Mouse (Mus musculus) megakaryocyte, adult 5-6 weeks (primary cell): ENCODE results near the gene Cbx7. TPM values are rescaled to one million over a fixed set of nuclear protein-coding genes. Genes with fewer than 3 reads are reported as not detected.

Experiments
- total RNA-seq, 2 experiments: library from RNA; stranded (forward) in 1 of 2; stranded (reverse) in 1 of 2; fragments of 153-499, 151-499 nt in 1 of 2; fragments of 221-1000, 200-1000 nt in 1 of 2; gene quantifications; 2 replicates each; pipeline versions ENCODE4 v1.2.3 to v1.2.4; 2015 to 2017

Gene Cbx7
- total RNA-seq, 2 experiments from 2014 or later, result 3.9 to 5.5 TPM

Other genes with a start within 250 kb of the Cbx7 start
- 53.6 and 54.4 TPM in 2 replicates for gene Sun2, start 228.6 kb downstream of the Cbx7 start, total RNA-seq (2015)
- 129 and 161 TPM in 2 replicates for gene Sun2, start 228.6 kb downstream of the Cbx7 start, total RNA-seq (2017)
- gene Dnal4, start 193.3 kb downstream of the Cbx7 start, total RNA-seq (2015), result 13.9 and 14.1 TPM in 2 replicates
- gene Dnal4, start 193.3 kb downstream of the Cbx7 start, total RNA-seq (2017), result 9.6 and 12.3 TPM in 2 replicates
- gene Nptxr, start 166.4 kb downstream of the Cbx7 start, total RNA-seq (2015), result 0.33 and 1.3 TPM in 2 replicates
- 0.44 and 0.49 TPM in 2 replicates for gene Nptxr, start 166.4 kb downstream of the Cbx7 start, total RNA-seq (2017)
- not detected in 2 replicates for gene Npcd, start 136.9 kb downstream of the Cbx7 start, total RNA-seq (2015)
- not detected in 2 replicates for gene Npcd, start 136.9 kb downstream of the Cbx7 start, total RNA-seq (2017)
- 2.3 and 3.9 TPM in 2 replicates for gene Cbx6, start 136.4 kb downstream of the Cbx7 start, total RNA-seq (2015)
- 3.5 and 6.7 TPM in 2 replicates for gene Cbx6, start 136.4 kb downstream of the Cbx7 start, total RNA-seq (2017)
- 129 and 148 TPM in 2 replicates for gene Apobec3, start 79.5 kb downstream of the Cbx7 start, total RNA-seq (2015)
- 124 and 125 TPM in 2 replicates for gene Apobec3, start 79.5 kb downstream of the Cbx7 start, total RNA-seq (2017)
- 1.3 and 1.6 TPM in 2 replicates for gene Pdgfb, start 43.9 kb upstream of the Cbx7 start, total RNA-seq (2015)
- gene Pdgfb, start 43.9 kb upstream of the Cbx7 start, total RNA-seq (2017), result 0.40 and 1.7 TPM in 2 replicates
- gene Syngr1, start 120.2 kb upstream of the Cbx7 start, total RNA-seq (2015), result 3.2 and 3.9 TPM in 2 replicates
- gene Syngr1, start 120.2 kb upstream of the Cbx7 start, total RNA-seq (2017), result 0.08 and 0.22 TPM in 2 replicates
- 965 and 1,027 TPM in 2 replicates for gene Rpl3, start 120.7 kb upstream of the Cbx7 start, total RNA-seq (2015)
- 1,404 and 1,498 TPM in 2 replicates for gene Rpl3, start 120.7 kb upstream of the Cbx7 start, total RNA-seq (2017)
- 3.8 and 6.9 TPM in 2 replicates for gene Tab1, start 162.0 kb upstream of the Cbx7 start, total RNA-seq (2015)
- 13.5 and 14.5 TPM in 2 replicates for gene Tab1, start 162.0 kb upstream of the Cbx7 start, total RNA-seq (2017)
- not detected in 2 replicates for gene Mgat3, start 202.6 kb upstream of the Cbx7 start, total RNA-seq (2015)
- gene Mgat3, start 202.6 kb upstream of the Cbx7 start, total RNA-seq (2017), result not detected in 2 replicates